Comparison of ENCODE assay signal across 11 mouse cellular contexts in genomic region chr17:15585691-15586090, GRCm38 (mm10). TPM values are rescaled to one million over a fixed set of nuclear protein-coding genes. Genes with fewer than 3 reads are reported as not detected.
DNase-seq lines count a peak whose midpoint lies in the region; ATAC-seq and TF ChIP-seq lines count a peak whose summit lies in the region.
"Had no signal": no experiment of that assay in that cellular context is flagged by ENCODE, and none has a peak within 500 bp of the region (broad histone marks: within the 10 kb centered on the region; RNA-seq: fewer than 3 reads in every experiment).

No protein-coding gene starts in this region.

- no peaks in the 10 kb centered on the region for H3K4me1 ChIP-seq in embryonic facial prominence, embryonic 11.5 days (ENCODE audit: control insufficient read depth, insufficient read depth, low read length)
- H3K4me1 ChIP-seq in embryonic facial prominence, embryonic 10.5 days = no peaks in the 10 kb centered on the region
- H3K4me1 ChIP-seq in liver, postnatal 0 days (ENCODE audit: insufficient read depth) = no peaks in the 10 kb centered on the region
- no peaks in the 10 kb centered on the region for H3K4me1 ChIP-seq in liver, embryonic 11.5 days (replicated peaks; ENCODE audit: control insufficient read depth, insufficient read depth, low read length)
- H3K4me1 ChIP-seq: heart, embryonic 15.5 days; kidney, embryonic 15.5 days; neural tube, embryonic 15.5 days had no signal

- no peaks in the 10 kb centered on the region for H3K9me3 ChIP-seq in embryonic facial prominence, embryonic 11.5 days (replicated peaks; ENCODE audit: control insufficient read depth, low read length)
- no peaks in the 10 kb centered on the region for H3K9me3 ChIP-seq in embryonic facial prominence, embryonic 10.5 days
- no peaks in the 10 kb centered on the region for H3K9me3 ChIP-seq in liver, postnatal 0 days (ENCODE audit: low read length)
- H3K9me3 ChIP-seq in liver, embryonic 11.5 days (ENCODE audit: control insufficient read depth, low read length) = no peaks in the 10 kb centered on the region
- H3K9me3 ChIP-seq: heart, embryonic 15.5 days; kidney, embryonic 15.5 days; neural tube, embryonic 15.5 days had no signal

- peak; percentile 38 for TF ChIP-seq CTCF in liver, postnatal 0 days (IDR thresholded peaks at IDR 0.05; ENCODE audit: low read depth)

- no peak overlapping the region for H3K9ac ChIP-seq in embryonic facial prominence, embryonic 11.5 days (replicated peaks; ENCODE audit: low read length)
- no peak overlapping the region for H3K9ac ChIP-seq in liver, postnatal 0 days (replicated peaks)
- H3K9ac ChIP-seq in liver, embryonic 11.5 days (ENCODE audit: low read depth, low read length) = no peak overlapping the region
- H3K9ac ChIP-seq: heart, embryonic 15.5 days; kidney, embryonic 15.5 days; neural tube, embryonic 15.5 days had no signal

- no peak for ATAC-seq in embryonic facial prominence, embryonic 11.5 days (replicated peaks; ENCODE audit: insufficient number of reproducible peaks, low FRiP score, low TSS enrichment, low read depth)
- ATAC-seq in liver, postnatal 0 days = no peak
- no peak for ATAC-seq in liver, embryonic 11.5 days (replicated peaks; ENCODE audit: low FRiP score)

- no peak overlapping the region for H3K4me2 ChIP-seq in embryonic facial prominence, embryonic 11.5 days (ENCODE audit: low read depth, low read length)
- H3K4me2 ChIP-seq in liver, postnatal 0 days (ENCODE audit: low read depth, low read length) = no peak overlapping the region
- no peak overlapping the region for H3K4me2 ChIP-seq in liver, embryonic 11.5 days
- H3K4me2 ChIP-seq: heart, embryonic 15.5 days; kidney, embryonic 15.5 days; neural tube, embryonic 15.5 days had no signal

- no peaks in the 10 kb centered on the region for H3K27me3 ChIP-seq in embryonic facial prominence, embryonic 11.5 days (ENCODE audit: control insufficient read depth, insufficient read depth, low read length)
- H3K27me3 ChIP-seq in embryonic facial prominence, embryonic 10.5 days (replicated peaks; ENCODE audit: low read depth, poor library complexity, severe bottlenecking) = no peaks in the 10 kb centered on the region
- H3K27me3 ChIP-seq in liver, postnatal 0 days (ENCODE audit: insufficient read depth, low read length) = no peaks in the 10 kb centered on the region
- H3K27me3 ChIP-seq in liver, embryonic 11.5 days (replicated peaks; ENCODE audit: control insufficient read depth, insufficient read depth, low read length) = no peaks in the 10 kb centered on the region
- H3K27me3 ChIP-seq: heart, embryonic 15.5 days; kidney, embryonic 15.5 days; neural tube, embryonic 15.5 days had no signal

- no peak overlapping the region for H3K4me3 ChIP-seq in embryonic facial prominence, embryonic 11.5 days (ENCODE audit: low read depth, low read length)
- no peak overlapping the region for H3K4me3 ChIP-seq in embryonic facial prominence, embryonic 10.5 days
- no peak overlapping the region for H3K4me3 ChIP-seq in liver, postnatal 0 days (ENCODE audit: low read depth, low read length)
- no peak overlapping the region for H3K4me3 ChIP-seq in liver, embryonic 11.5 days (ENCODE audit: low read depth, low read length)
- H3K4me3 ChIP-seq: heart, embryonic 15.5 days; kidney, embryonic 15.5 days; neural tube, embryonic 15.5 days had no signal

- peak; percentile 49 for DNase-seq in embryonic facial prominence, embryonic 11.5 days (ENCODE audit: low spot score)
- no peak for DNase-seq in embryonic facial prominence, embryonic 10.5 days (ENCODE audit: low spot score)
- DNase-seq in liver, postnatal 0 days = no peak
- DNase-seq in liver, embryonic 11.5 days (ENCODE audit: low spot score) = no peak
- peak; percentile 67 for DNase-seq in NIH3T3 (ENCODE audit: low read depth)
- DNase-seq in naive thymus-derived CD4-positive, alpha-beta T cell, adult 2 months (ENCODE audit: low read depth) = peak; percentile 62
- no peak for DNase-seq in urinary bladder, postnatal 14 days (ENCODE audit: low spot score)
- no peak for DNase-seq in frontal cortex, postnatal 14 days (ENCODE audit: low spot score in 2 of 2)

- no peak overlapping the region for H3K27ac ChIP-seq in embryonic facial prominence, embryonic 11.5 days (replicated peaks; ENCODE audit: low read depth, low read length)
- no peak overlapping the region for H3K27ac ChIP-seq in embryonic facial prominence, embryonic 10.5 days (replicated peaks)
- no peak overlapping the region for H3K27ac ChIP-seq in liver, postnatal 0 days (ENCODE audit: low read depth)
- H3K27ac ChIP-seq in liver, embryonic 11.5 days (ENCODE audit: low read depth, low read length) = no peak overlapping the region
- H3K27ac ChIP-seq: heart, embryonic 15.5 days; kidney, embryonic 15.5 days; neural tube, embryonic 15.5 days had no signal

- no peak for TF ChIP-seq EP300 in liver, postnatal 0 days (IDR thresholded peaks at IDR 0.05; ENCODE audit: low read depth)

- no peaks in the 10 kb centered on the region for H3K36me3 ChIP-seq in embryonic facial prominence, embryonic 11.5 days (replicated peaks; ENCODE audit: control insufficient read depth, insufficient read depth, low read depth, low read length)
- no peaks in the 10 kb centered on the region for H3K36me3 ChIP-seq in embryonic facial prominence, embryonic 10.5 days (replicated peaks)
- no peaks in the 10 kb centered on the region for H3K36me3 ChIP-seq in liver, postnatal 0 days (replicated peaks; ENCODE audit: insufficient read depth, low read length)
- H3K36me3 ChIP-seq in liver, embryonic 11.5 days (ENCODE audit: control insufficient read depth, insufficient read depth, low read length) = no peaks in the 10 kb centered on the region
- H3K36me3 ChIP-seq: heart, embryonic 15.5 days; kidney, embryonic 15.5 days; neural tube, embryonic 15.5 days had no signal

- 32% methylated on average over 4 of the region's 4 CpGs for WGBS in embryonic facial prominence, embryonic 11.5 days
- 36% methylated on average over 4 of the region's 4 CpGs for WGBS in embryonic facial prominence, embryonic 10.5 days
- 36% methylated on average over 4 of the region's 4 CpGs for WGBS in liver, postnatal 0 days (ENCODE audit: insufficient replicate concordance)
- 34% methylated on average over 4 of the region's 4 CpGs for WGBS in liver, embryonic 11.5 days

RNA-seq across cellular contexts. Expression of gene Prdm9, which starts 21.5 kb away (rescaled TPM):
- polyA plus RNA-seq in embryonic facial prominence, embryonic 11.5 days (2014; fragmentation: Nextera tagmentation; extraction: Ambion mirVana) = 0.81 and 0.94 TPM in 2 replicates
- polyA plus RNA-seq in embryonic facial prominence, embryonic 10.5 days (2016; fragmentation: Nextera tagmentation; extraction: Ambion mirVana) = 1.5 and 2.3 TPM in 2 replicates
- 1.2 and 1.4 TPM in 2 replicates for polyA plus RNA-seq in liver, postnatal 0 days (2015; fragmentation: Nextera tagmentation; extraction: Ambion mirVana)
- polyA plus RNA-seq in liver, embryonic 11.5 days (2014; fragmentation: Nextera tagmentation; extraction: Ambion mirVana) = 0.70 and 1.1 TPM in 2 replicates

RNA-seq across cellular contexts. Expression of gene Pdcd2, which starts 58.6 kb away (rescaled TPM):
- 57.2 and 64.2 TPM in 2 replicates for polyA plus RNA-seq in embryonic facial prominence, embryonic 11.5 days (2014; fragmentation: Nextera tagmentation; extraction: Ambion mirVana)
- polyA plus RNA-seq in embryonic facial prominence, embryonic 10.5 days (2016; fragmentation: Nextera tagmentation; extraction: Ambion mirVana) = 43.3 and 45.5 TPM in 2 replicates
- 25.4 and 28.5 TPM in 2 replicates for polyA plus RNA-seq in liver, postnatal 0 days (2015; fragmentation: Nextera tagmentation; extraction: Ambion mirVana)
- polyA plus RNA-seq in liver, embryonic 11.5 days (2014; fragmentation: Nextera tagmentation; extraction: Ambion mirVana) = 58.2 and 64.0 TPM in 2 replicates

Comparison
In these comparisons a context has a peak if more than half of its experiments do, and no peak if none do; other contexts are left out.
1. DNase-seq: peak in embryonic facial prominence, embryonic 11.5 days (single experiment), NIH3T3 (single experiment) and naive thymus-derived CD4-positive, alpha-beta T cell, adult 2 months (single experiment); none in embryonic facial prominence, embryonic 10.5 days (single experiment), liver, postnatal 0 days (single experiment), liver, embryonic 11.5 days (single experiment), urinary bladder, postnatal 14 days (single experiment) and frontal cortex, postnatal 14 days (0 of 2).